ENCODE assay signal across 7 mouse cellular contexts in the genomic region with DNA sequence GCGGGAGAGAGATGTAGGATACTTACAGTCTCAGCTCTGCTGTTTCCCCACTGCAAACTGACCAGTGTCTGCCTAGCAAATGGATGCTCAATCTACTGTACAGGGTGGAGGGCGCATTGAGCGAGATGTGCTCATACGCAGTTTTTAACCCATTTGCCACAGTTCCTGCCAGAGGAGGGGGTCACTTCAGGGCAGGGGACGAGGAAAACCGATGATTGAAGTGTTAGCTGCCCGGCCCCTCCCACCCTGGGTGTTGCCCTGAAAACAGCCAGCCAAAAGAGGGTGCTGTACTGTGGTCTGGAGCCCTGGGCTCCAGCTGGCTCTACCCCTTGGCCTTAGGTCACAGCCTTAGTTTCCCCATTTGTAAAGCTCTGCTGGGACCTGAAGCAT. TPM values are rescaled to one million over a fixed set of nuclear protein-coding genes. Genes with fewer than 3 reads are reported as not detected.
DNase-seq lines count a peak whose midpoint lies in the region; ATAC-seq and TF ChIP-seq lines count a peak whose summit lies in the region.

No protein-coding gene starts in this region.

- ATAC-seq in megakaryocyte, adult 5-6 weeks (ENCODE audit: poor library complexity, severe bottlenecking), result no peak
- no peak for ATAC-seq in forebrain, embryonic 14.5 days
- no peak for ATAC-seq in limb, embryonic 15.5 days (ENCODE audit: insufficient number of reproducible peaks, low FRiP score, low TSS enrichment, low read depth)

- no peak overlapping the region for H3K4me2 ChIP-seq in forebrain, embryonic 14.5 days (ENCODE audit: low read length)
- peak overlapping the region; percentile 89 for H3K4me2 ChIP-seq in limb, embryonic 15.5 days

- no peak for DNase-seq in forebrain, embryonic 14.5 days (ENCODE audit: low spot score)
- no peak for DNase-seq in left cerebral cortex, adult 11 months (ENCODE audit: low spot score)
- no peak for DNase-seq in adrenal gland, adult 18-20 months (ENCODE audit: low spot score in 2 of 2)

- H3K4me1 ChIP-seq in megakaryocyte, embryonic 14.5 days, result peaks cover 85% of the 10 kb centered on the region
- H3K4me1 ChIP-seq in forebrain, embryonic 14.5 days (ENCODE audit: control insufficient read depth, insufficient read depth, low read length), result peaks cover 17% of the 10 kb centered on the region
- peaks cover 64% of the 10 kb centered on the region for H3K4me1 ChIP-seq in limb, embryonic 15.5 days
- peaks cover 26% of the 10 kb centered on the region for H3K4me1 ChIP-seq in olfactory bulb, adult 2 months (ENCODE audit: control insufficient read depth, insufficient read depth, low read length)

- H3K27ac ChIP-seq in forebrain, embryonic 14.5 days (ENCODE audit: low read depth, low read length), result 0 out of 2 replicates have a peak overlapping the region, but pooled peaks have one; percentile 14
- peak overlapping the region; percentile 92 for H3K27ac ChIP-seq in limb, embryonic 15.5 days
- H3K27ac ChIP-seq in olfactory bulb, adult 2 months (ENCODE audit: insufficient read depth, low read depth, low read length), result 0 out of 2 replicates have a peak overlapping the region, but pooled peaks have one; percentile 19

- H3K36me3 ChIP-seq in megakaryocyte, embryonic 14.5 days (replicated peaks; ENCODE audit: low read length), result peaks cover 36% of the 10 kb centered on the region
- H3K36me3 ChIP-seq in forebrain, embryonic 14.5 days (ENCODE audit: control insufficient read depth, insufficient read depth, low read length), result peaks cover 10% of the 10 kb centered on the region
- peaks cover 9% of the 10 kb centered on the region for H3K36me3 ChIP-seq in limb, embryonic 15.5 days

- H3K4me3 ChIP-seq in megakaryocyte, embryonic 14.5 days (replicated peaks), result peak overlapping the region; percentile 97
- no peak overlapping the region for H3K4me3 ChIP-seq in forebrain, embryonic 14.5 days (ENCODE audit: low read depth, low read length)
- H3K4me3 ChIP-seq in limb, embryonic 15.5 days, result peak overlapping the region; percentile 78
- H3K4me3 ChIP-seq in olfactory bulb, adult 2 months (ENCODE audit: insufficient read depth, low read depth, low read length), result no peak overlapping the region

- no peak for TF ChIP-seq CTCF in olfactory bulb, adult 2 months (IDR thresholded peaks at IDR 0.05; ENCODE audit: insufficient read depth, low read depth, low read length)

- no peaks in the 10 kb centered on the region for H3K27me3 ChIP-seq in megakaryocyte, embryonic 14.5 days (replicated peaks)
- no peaks in the 10 kb centered on the region for H3K27me3 ChIP-seq in forebrain, embryonic 14.5 days (replicated peaks; ENCODE audit: control insufficient read depth, insufficient read depth, low read length)
- H3K27me3 ChIP-seq in limb, embryonic 15.5 days, result peaks cover 5% of the 10 kb centered on the region

- H3K9ac ChIP-seq in forebrain, embryonic 14.5 days (ENCODE audit: low read length), result no peak overlapping the region
- H3K9ac ChIP-seq in limb, embryonic 15.5 days, result no peak overlapping the region

- TF ChIP-seq POLR2A in olfactory bulb, adult 2 months (IDR thresholded peaks at IDR 0.05; ENCODE audit: insufficient read depth, low read depth, low read length), result no peak

- 24% methylated on average over 7 of the region's 7 CpGs for WGBS in forebrain, embryonic 14.5 days
- WGBS in limb, embryonic 15.5 days, result 10% methylated on average over 7 of the region's 7 CpGs
- WGBS in olfactory bulb, adult 2 months, result 23% methylated on average over 7 of the region's 7 CpGs

- H3K9me3 ChIP-seq in megakaryocyte, embryonic 14.5 days, result no peaks in the 10 kb centered on the region
- no peaks in the 10 kb centered on the region for H3K9me3 ChIP-seq in forebrain, embryonic 14.5 days (replicated peaks; ENCODE audit: control insufficient read depth, low read length)
- no peaks in the 10 kb centered on the region for H3K9me3 ChIP-seq in limb, embryonic 15.5 days

RNA-seq across cellular contexts. Expression of a gene that starts 1.9 kb away (rescaled TPM):
- polyA plus RNA-seq in megakaryocyte, embryonic 14.5 days (2012; ENCODE audit: insufficient read depth, low replicate concordance), result 53.2 and 54.8 TPM in 2 replicates
- 1.4 and 1.5 TPM in 2 replicates for total RNA-seq in megakaryocyte, adult 5-6 weeks (2015)
- total RNA-seq in megakaryocyte, adult 5-6 weeks (2017), result 1.9 and 3.3 TPM in 2 replicates
- 29.9 and 30.9 TPM in 2 replicates for polyA plus RNA-seq in forebrain, embryonic 14.5 days (2014; fragmentation: Nextera tagmentation; extraction: Ambion mirVana)
- polyA plus RNA-seq in limb, embryonic 15.5 days (2015; fragmentation: Nextera tagmentation; extraction: Ambion mirVana), result 71.4 and 79.1 TPM in 2 replicates
- polyA plus RNA-seq in olfactory bulb, adult 2 months (2012; ENCODE audit: insufficient read depth, insufficient read length, low replicate concordance, missing spikeins), result not detected in 2 replicates
- total RNA-seq in adrenal gland, adult 18-20 months (2021), result 10 to 100 TPM; 49.6 to 61.3 TPM

RNA-seq across cellular contexts. Expression of a gene that starts 2.0 kb away (rescaled TPM):
- polyA plus RNA-seq in megakaryocyte, embryonic 14.5 days (2012; ENCODE audit: insufficient read depth, low replicate concordance), result 49.6 and 150 TPM in 2 replicates
- total RNA-seq in megakaryocyte, adult 5-6 weeks (2015), result 16.6 and 24.0 TPM in 2 replicates
- total RNA-seq in megakaryocyte, adult 5-6 weeks (2017), result 17.9 and 27.6 TPM in 2 replicates
- polyA plus RNA-seq in forebrain, embryonic 14.5 days (2014; fragmentation: Nextera tagmentation; extraction: Ambion mirVana), result 72.2 and 79.3 TPM in 2 replicates
- polyA plus RNA-seq in limb, embryonic 15.5 days (2015; fragmentation: Nextera tagmentation; extraction: Ambion mirVana), result 54.7 and 57.5 TPM in 2 replicates
- polyA plus RNA-seq in olfactory bulb, adult 2 months (2012; ENCODE audit: insufficient read depth, insufficient read length, low replicate concordance, missing spikeins), result not detected in 2 replicates
- total RNA-seq in adrenal gland, adult 18-20 months (2021), result 100 to 1,000 TPM; 104 to 114 TPM

RNA-seq across cellular contexts. Expression of a gene that starts 9.8 kb away (rescaled TPM):
- 56.1 and 168 TPM in 2 replicates for polyA plus RNA-seq in megakaryocyte, embryonic 14.5 days (2012; ENCODE audit: insufficient read depth, low replicate concordance)
- 13.3 and 16.8 TPM in 2 replicates for total RNA-seq in megakaryocyte, adult 5-6 weeks (2015)
- 21.6 and 26.4 TPM in 2 replicates for total RNA-seq in megakaryocyte, adult 5-6 weeks (2017)
- 56.8 and 60.4 TPM in 2 replicates for polyA plus RNA-seq in forebrain, embryonic 14.5 days (2014; fragmentation: Nextera tagmentation; extraction: Ambion mirVana)
- polyA plus RNA-seq in limb, embryonic 15.5 days (2015; fragmentation: Nextera tagmentation; extraction: Ambion mirVana), result 14.2 and 20.6 TPM in 2 replicates
- polyA plus RNA-seq in olfactory bulb, adult 2 months (2012; ENCODE audit: insufficient read depth, insufficient read length, low replicate concordance, missing spikeins), result not detected in 2 replicates
- 100 to 1,000 TPM; 317 to 379 TPM for total RNA-seq in adrenal gland, adult 18-20 months (2021)

RNA-seq across cellular contexts. Expression of a gene that starts 16.1 kb away (rescaled TPM):
- 19.4 and 29.4 TPM in 2 replicates for polyA plus RNA-seq in megakaryocyte, embryonic 14.5 days (2012; ENCODE audit: insufficient read depth, low replicate concordance)
- 1.6 and 1.8 TPM in 2 replicates for total RNA-seq in megakaryocyte, adult 5-6 weeks (2015)
- total RNA-seq in megakaryocyte, adult 5-6 weeks (2017), result 1.5 and 2.0 TPM in 2 replicates
- polyA plus RNA-seq in forebrain, embryonic 14.5 days (2014; fragmentation: Nextera tagmentation; extraction: Ambion mirVana), result 3.0 and 4.3 TPM in 2 replicates
- 16.4 and 21.6 TPM in 2 replicates for polyA plus RNA-seq in limb, embryonic 15.5 days (2015; fragmentation: Nextera tagmentation; extraction: Ambion mirVana)
- not detected in 2 replicates for polyA plus RNA-seq in olfactory bulb, adult 2 months (2012; ENCODE audit: insufficient read depth, insufficient read length, low replicate concordance, missing spikeins)
- total RNA-seq in adrenal gland, adult 18-20 months (2021), result 10 to 100 TPM; 11.2 to 12.5 TPM

RNA-seq across cellular contexts. Expression of a gene that starts 22.0 kb away (rescaled TPM):
- polyA plus RNA-seq in megakaryocyte, embryonic 14.5 days (2012; ENCODE audit: insufficient read depth, low replicate concordance), result 230 and 314 TPM in 2 replicates
- total RNA-seq in megakaryocyte, adult 5-6 weeks (2015), result 31.2 and 34.5 TPM in 2 replicates
- total RNA-seq in megakaryocyte, adult 5-6 weeks (2017), result 9.1 and 12.3 TPM in 2 replicates
- polyA plus RNA-seq in forebrain, embryonic 14.5 days (2014; fragmentation: Nextera tagmentation; extraction: Ambion mirVana), result 16.3 and 20.5 TPM in 2 replicates
- 16.9 and 23.6 TPM in 2 replicates for polyA plus RNA-seq in limb, embryonic 15.5 days (2015; fragmentation: Nextera tagmentation; extraction: Ambion mirVana)
- polyA plus RNA-seq in olfactory bulb, adult 2 months (2012; ENCODE audit: insufficient read depth, insufficient read length, low replicate concordance, missing spikeins), result not detected in 2 replicates
- total RNA-seq in adrenal gland, adult 18-20 months (2021), result 1,000 to 10,000 TPM in 1 of 2 experiments, 100 to 1,000 TPM in 1; 739 to 1,290 TPM

Comparison
In these comparisons a context has a peak if more than half of its experiments do, and no peak if none do; other contexts are left out.
1. H3K4me3 ChIP-seq: peak in megakaryocyte, embryonic 14.5 days (single experiment) and limb, embryonic 15.5 days (single experiment); none in forebrain, embryonic 14.5 days (single experiment) and olfactory bulb, adult 2 months (single experiment).
2. H3K27ac ChIP-seq: peak in every context shown above with its lines; median percentile 92 in limb, embryonic 15.5 days; 19 in olfactory bulb, adult 2 months; 14 in forebrain, embryonic 14.5 days.
3. RNA of a gene that starts 1.9 kb away (polyA plus RNA-seq): 71.4 to 79.1 TPM in limb, embryonic 15.5 days, 53.2 to 54.8 TPM in megakaryocyte, embryonic 14.5 days and 29.9 to 30.9 TPM in forebrain, embryonic 14.5 days; not detected in olfactory bulb, adult 2 months; every median in the first group is over 10 times any median in the second.
4. RNA of a gene that starts 2.0 kb away (polyA plus RNA-seq): 49.6 to 150 TPM in megakaryocyte, embryonic 14.5 days, 72.2 to 79.3 TPM in forebrain, embryonic 14.5 days and 54.7 to 57.5 TPM in limb, embryonic 15.5 days; not detected in olfactory bulb, adult 2 months; every median in the first group is over 10 times any median in the second.